Mouse (Mus musculus) layer of hippocampus, postnatal 10 days (tissue): ENCODE measurements around the gene Arfip1. TPM values are rescaled to one million over a fixed set of nuclear protein-coding genes. Genes with fewer than 3 reads are reported as not detected.

ENCODE experiments used
- DNase-seq, 2 experiments: peaks; one replicate each; pipeline ENCODE4 v3.0.0; 2021; ENCODE audit warnings: low spot score in 2 of 2
- long read RNA-seq: library from polyadenylated mRNA; stranded (forward); transcript quantifications from one replicate; pipeline ENCODE4 v2.0.0, GENCODE M21; 2023
- total RNA-seq, 2 experiments: library from RNA; stranded (reverse); gene quantifications; 2 replicates each; pipeline ENCODE4 v1.2.3; 2021

Gene Arfip1
- total RNA-seq = 10 to 100 TPM; 19.7 to 20.6 TPM
- long read RNA-seq, transcript Arfip1-201 (8 exons, 2,799 nt) = major isoform, 12 of 13 reads
- long read RNA-seq, partial matches to known transcripts = 0 of 13 reads
- long read RNA-seq, other reads (novel, unspliced or antisense) = 1 of 13 reads

GRCm38 (mm10) chr3:84582023-84582912 lies at the start of gene Arfip1:
TSS of gene Arfip1 (minus strand) at chr3:84582625.
- peak; percentile 94 to 95 for DNase-seq

GRCm38 (mm10) chr3:84631586-84631985 lies 49.2 kb upstream of the Arfip1 start:
- DNase-seq = no peak

DNA sequence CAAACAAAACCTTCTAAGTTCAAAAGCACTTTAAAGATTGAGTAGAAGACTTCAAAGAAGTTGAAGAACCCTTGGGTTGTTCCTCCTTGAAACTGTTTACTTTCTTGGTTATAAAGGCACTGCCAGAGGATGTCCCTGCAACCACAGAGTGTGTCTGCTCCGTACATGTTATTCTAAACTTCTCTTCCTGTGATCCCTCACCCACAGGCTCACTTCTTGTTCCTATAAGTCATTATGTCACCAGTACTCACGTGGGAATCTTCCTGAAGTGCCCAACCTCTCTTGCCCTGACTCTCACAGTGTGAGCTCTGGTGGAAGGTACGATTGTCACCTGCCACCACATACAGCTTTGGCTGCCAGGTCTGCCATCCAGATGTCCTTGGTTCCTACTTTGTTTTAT lies 39.6 kb upstream of the Arfip1 start:
- no peak for DNase-seq

DNA sequence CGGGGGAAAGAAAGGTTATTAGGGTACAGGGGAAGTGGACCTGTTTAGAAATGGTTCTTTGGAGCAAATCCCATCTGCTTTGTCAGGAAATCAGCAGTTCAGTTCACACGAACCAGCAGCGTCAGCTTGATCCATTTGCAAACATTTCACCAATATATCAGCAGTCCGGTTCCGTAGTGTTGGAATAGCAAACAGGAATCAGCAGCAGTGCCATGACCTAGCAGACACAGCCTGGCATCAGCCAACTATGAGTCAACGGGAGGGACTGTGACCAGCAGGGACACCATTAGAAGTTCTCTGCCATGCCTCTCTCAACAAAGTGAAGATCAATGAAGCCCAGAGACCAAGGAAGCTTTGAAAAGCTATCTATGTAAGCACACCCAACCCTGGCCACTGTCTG lies 37.3 kb upstream of the Arfip1 start:
- DNase-seq = no peak

GRCm38 (mm10) chr3:84619056-84619455 lies 36.6 kb upstream of the Arfip1 start:
- no peak for DNase-seq

DNA sequence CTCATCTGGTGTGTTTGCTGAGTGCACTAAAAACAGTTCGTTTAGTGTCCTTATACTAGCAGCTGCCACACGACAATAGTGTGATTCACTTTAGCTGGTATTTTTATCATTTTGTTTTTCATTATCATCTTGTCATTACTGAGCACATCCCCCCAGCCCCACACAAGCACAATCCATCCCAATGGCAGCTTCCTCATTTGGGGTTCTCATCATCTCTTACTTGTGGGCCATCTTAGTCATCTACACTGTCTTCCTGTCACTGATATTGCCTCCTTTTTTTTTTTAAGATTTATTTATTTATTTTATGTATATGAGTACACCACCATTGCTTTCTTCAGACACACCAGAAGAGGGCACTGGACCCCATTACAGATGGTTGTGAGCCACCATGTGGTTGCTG lies 36.2 kb upstream of the Arfip1 start:
- DNase-seq = no peak

GRCm38 (mm10) chr3:84615856-84616225 lies 33.4 kb upstream of the Arfip1 start:
- DNase-seq = no peak

- DNase-seq = peak; percentile 14 to 22
These were observed 32.8 kb upstream of the Arfip1 start for GRCm38 (mm10) chr3:84615050-84615855.

DNA sequence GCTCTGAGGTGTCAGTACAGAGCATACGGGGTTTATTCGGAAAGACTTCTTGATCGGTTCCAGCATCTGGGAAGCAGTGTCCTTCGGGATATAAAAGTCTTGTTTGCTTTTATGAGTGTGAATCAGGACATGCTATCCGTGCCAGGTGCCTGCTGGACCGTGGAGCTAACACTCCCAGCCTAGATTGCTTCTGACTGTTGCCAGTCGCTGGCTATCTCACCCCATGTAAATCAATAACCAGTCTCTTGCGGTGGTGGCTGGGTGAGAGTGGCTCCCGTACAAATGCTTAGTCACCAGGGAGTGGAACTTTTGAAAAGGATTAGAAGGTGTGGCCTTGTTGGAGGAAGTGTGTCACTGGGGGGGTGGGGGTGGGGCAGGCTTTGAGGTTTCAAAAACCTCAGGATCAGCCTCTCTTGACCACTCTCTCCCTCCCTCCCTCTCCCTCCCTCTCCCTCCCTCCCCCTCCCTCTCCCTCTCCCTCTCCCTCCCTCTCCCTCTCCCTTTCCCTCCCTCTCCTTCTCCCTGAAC lies 27.8 kb upstream of the Arfip1 start:
- no peak for DNase-seq

- DNase-seq = no peak
These were observed 20.8 kb upstream of the Arfip1 start for GRCm38 (mm10) chr3:84603212-84603611.

GRCm38 (mm10) chr3:84602759-84603158 lies 20.3 kb upstream of the Arfip1 start:
- DNase-seq = no peak

DNA sequence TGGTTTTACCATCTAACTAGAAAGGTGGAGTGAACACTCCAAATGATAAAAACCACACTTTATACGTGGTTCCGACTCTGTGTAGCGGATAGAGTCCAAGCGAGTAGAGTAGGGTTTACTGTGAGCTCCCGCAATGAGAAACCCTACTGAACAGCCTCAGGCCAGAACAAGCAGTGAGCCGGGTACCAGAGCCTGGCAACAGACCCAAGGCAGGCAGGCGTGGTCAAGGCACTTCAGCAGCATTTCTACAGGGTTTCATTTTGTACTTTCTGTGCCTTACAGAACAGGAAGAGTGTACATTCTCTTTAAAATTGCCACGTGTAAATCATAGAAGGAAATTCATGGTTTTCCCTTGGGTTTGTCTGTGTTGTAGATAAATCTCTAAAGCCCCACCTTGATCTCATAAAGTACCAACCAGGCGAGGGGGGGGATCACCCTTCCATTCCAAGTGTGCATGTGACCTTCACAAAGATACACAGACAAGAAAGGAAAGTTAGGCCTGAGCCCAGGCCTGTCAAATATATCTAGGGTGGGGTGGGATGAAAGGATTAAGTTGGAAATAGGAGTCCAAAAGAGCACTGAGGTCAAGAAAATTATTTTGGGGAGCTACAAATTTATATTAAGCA lies 19.6 kb upstream of the Arfip1 start:
- no peak for DNase-seq

- no peak for DNase-seq
These were observed 16.3 kb upstream of the Arfip1 start for GRCm38 (mm10) chr3:84598756-84599155.

GRCm38 (mm10) chr3:84597996-84598734 lies 15.7 kb upstream of the Arfip1 start:
- no peak for DNase-seq

DNA sequence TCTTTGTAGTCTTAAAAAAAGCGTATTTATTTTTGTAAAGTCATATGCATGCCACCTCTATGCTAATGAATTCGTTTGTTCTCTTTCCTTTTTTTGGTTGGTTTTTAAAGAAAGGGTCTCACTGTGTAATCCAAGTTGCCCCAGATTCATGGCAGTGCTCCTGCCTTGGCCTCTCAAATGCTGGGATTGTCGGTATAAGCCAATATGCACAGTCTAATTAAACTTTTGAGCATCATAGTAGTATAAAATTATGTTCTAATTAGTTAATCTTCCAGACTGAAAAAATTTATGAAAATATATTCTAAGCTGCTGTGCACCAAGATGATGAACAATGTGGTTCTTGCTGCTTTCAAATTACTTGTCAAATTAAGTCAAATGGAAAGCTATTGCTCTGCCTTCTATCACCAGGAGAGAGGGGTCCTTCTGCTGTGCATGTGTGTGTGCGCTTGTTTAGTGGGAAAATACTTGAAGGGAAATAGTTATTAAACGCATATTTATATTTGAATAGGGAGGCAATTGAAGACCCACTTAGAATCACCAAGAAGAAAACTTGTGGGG lies 13.3 kb upstream of the Arfip1 start:
- DNase-seq = no peak

DNA sequence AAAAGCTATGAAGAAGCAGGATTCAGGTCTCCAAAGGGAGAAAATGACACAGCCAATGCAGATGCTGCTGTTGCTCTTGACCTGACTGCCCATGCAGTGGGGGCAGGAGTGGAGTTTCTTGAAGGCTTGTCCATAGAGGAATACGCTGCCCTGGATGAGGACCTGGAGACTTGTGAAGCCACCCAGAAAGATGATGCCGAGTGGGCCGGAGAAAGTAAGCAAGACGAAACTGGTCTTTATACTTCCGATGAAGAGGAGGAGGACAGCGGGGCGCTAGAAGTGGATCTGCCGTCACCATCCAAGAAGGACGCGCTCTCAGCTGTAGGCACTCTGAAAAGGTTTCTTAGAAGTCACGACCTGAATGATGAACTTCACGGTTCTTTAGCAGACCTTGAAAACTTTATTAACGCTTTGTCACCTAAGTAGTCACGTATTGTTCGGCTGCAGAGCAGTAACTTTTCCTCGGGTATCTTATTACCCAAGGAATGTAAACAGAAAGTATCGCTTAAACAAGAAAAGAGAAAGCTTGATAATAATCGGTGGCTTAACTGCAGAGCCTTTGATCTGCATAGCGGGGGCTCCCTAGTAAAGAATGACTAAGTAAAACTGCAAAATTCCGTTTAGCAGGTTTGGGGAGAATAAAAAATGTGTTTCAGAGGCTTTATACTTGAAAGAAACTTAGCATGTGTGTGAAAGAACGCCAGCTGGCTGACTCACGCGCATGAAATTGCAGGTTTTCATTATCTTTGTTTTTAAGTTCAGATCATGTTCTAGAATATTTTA lies 12.7 kb upstream of the Arfip1 start:
- DNase-seq = no peak

DNA sequence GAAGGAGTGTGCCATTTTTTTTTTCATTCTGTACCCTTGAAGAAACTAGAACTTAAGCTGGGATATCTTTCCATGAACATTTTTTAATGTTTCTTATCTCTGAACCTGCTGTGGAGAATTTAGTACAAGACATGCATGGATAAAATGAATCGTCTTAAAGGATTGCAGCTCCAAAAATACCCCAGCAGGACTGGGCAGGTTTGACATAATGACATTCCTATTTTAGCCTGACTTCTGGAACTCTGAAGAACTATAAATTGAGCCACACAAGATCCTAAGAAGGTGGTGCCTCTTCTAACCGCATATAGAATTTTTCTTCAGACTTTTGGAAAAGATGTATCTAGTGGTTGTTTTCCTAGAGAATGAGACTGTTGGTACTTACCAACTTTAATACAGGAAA lies 10.8 kb upstream of the Arfip1 start, which contains the start of gene Tigd4:
Gene Tigd4 (plus strand): TSS at position 301 of the 400 bp plus-strand sequence.
- DNase-seq = no peak

DNA sequence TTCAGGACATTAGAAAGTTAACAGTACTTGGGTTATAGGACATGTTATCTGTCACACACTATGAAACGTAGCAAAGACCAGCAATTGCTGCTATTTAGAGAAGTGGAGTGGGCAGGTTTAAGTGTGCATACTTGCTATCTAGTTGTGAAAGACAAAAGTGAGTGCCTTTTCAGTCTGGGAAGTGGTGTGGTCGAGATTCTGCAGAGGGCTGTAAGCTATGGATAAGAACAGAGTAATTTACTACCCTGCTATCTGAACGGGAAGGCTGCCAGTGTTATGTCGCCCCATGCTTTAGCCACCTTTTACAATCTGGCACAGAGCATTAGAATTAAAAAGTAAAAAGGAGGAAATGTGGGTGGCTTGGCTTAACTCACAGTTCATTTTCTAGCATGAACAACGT lies 4.3 kb upstream of the Arfip1 start:
- no peak for DNase-seq

DNA sequence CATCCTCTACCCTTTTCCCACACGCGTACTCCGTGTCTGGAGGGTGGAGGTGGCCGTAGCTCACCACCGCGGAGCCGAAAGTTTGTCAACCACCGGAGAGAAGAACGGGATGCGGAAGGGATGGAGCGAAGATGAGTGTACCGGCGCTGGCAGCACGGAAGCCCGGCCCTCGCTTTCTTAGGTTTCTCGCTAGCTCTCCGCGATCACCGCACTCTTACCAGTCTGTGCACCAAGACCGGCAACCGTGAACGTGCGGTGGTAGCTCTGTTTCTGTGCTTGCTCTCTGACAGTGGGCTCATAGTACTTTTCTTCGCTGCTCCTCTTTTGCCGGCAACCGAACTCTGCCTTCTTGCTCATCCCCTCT lies 470 bp upstream of the Arfip1 start:
- DNase-seq = no peak

DNA sequence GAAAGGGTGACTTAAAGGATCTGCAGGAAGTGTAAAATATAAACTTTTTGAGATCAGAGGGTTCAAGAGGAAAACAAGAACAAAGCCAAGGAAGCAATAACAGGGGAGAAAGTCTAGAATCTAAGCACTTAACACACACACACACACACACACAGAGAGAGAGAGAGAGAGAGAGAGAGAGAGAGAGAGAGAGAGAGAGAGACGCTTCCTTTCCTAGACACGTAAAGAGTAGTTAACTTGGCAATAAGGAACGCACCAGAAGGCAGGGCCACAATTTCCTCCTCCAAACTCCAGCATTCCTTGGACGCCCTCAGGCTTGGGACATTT lies 766 bp downstream of the Arfip1 start:
- no peak for DNase-seq
